Mouse (Mus musculus): ENCODE data around the gene Olfr716. TPM values are rescaled to one million over a fixed set of nuclear protein-coding genes. Genes with fewer than 3 reads are reported as not detected.

Gene Olfr716
- not detected for polyA plus RNA-seq (2017; shearing (Covaris generic))

DNA sequence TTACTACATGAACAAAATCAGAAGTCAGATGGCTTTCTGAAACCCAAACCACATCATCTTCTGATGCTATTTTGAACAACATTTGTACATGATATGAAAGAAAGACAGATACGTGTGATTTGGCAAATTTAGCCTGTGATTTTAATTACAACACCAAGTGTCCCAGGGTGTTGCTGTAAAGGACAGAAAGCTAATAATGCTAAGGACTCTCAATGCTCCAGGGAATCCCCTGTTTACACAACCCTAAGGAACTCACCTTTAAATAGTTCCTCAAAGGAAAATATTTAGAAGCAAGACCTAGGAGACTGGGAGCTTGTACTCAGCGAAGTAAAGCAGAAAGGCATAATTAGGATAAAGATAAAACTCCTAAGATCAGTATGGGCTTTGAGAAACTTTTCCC is at the start of gene Olfr716:
TSS of gene Olfr716 (plus strand) at position 301 of the 400 bp plus-strand sequence.

DNA sequence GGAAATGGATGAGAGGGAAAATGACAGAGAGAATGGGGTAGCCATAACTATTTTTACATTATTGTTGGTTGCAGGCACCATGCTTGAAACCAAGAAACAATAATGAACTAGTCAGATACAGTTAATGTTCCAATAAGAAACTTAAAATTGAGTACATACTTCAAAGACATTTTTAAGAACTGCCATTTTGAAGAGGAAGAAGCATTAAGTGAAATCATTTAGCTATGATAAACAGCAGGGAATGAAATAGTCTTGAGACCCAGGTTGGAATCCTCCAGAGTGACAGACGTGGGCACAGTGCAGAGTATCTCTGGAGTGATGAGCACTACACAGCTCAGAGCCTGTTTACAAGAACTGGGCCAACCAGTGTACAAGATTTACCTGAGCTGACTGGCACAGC is 45.2 kb upstream of the Olfr716 start, which contains the start of gene Olfr17:
TSS of gene Olfr17 (plus strand) at position 301 of the 400 bp plus-strand sequence.

DNA sequence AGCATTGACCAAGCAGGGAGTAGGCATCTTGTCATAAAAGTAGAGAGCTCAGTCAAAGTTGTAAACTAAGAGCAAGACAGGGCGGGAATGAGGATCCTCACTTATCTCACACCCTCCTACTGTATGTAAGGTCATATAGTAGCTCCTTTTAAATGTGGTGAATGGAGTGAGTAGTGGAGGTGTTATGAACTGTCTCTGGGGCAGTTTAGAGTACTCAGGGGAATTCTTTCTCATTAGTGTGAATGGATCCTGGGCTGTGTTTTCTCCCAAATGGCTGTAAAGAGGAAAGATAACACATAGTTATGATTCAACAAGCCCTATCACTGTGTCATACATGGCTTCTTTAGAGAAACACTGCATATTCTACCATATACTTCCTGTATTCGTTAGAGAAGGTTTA is 27.9 kb upstream of the Olfr716 start, which contains the start of gene Olfr715b:
TSS of gene Olfr715b (minus strand) at position 101 of the 400 bp plus-strand sequence.

DNA sequence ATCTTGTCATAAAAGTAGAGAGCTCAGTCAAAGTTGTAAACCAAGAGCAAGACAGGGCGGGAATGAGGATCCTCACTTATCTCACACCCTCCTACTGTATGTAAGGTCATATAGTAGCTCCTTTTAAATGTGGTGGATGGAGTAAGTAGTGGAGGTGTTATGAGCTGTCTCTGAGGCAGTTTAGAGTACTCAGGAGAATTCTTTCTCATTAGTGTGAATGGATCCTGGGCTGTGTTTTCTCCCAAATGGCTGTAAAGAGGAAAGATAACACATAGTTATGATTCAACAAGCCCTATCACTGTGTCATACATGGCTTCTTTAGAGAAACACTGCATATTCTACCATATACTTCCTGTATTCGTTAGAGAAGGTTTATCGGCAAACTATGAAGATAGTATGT is 7.1 kb upstream of the Olfr716 start, which contains the start of gene Olfr715:
TSS of gene Olfr715 (minus strand) at position 101 of the 400 bp plus-strand sequence.

DNA sequence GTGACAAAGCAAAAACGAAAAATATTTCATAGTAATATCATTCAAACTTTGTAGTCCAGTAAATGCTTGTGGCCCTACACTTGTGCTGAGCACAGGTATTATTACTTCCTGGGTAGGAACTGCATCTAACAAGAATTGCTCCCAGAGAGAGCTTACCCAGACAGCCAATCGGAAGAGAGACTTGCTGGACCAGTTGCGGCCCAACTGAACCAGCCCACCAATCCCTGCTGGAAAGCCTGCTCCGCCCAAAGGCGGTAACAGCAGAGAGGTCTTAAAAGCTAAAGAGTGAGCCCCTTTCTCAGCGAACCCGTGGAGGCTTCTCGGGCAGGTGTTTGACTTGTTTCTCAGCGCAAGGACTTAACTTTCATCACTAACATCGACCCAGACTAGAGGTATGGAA is 28.6 kb downstream of the Olfr716 start, which contains the start of gene Nlrp14:
TSS of gene Nlrp14 (plus strand) at position 301 of the 400 bp plus-strand sequence.

Other genes with a start within 250 kb of the Olfr716 start
- gene Olfr707, start 237.1 kb upstream of the Olfr716 start, polyA plus RNA-seq (2017; shearing (Covaris generic)), result not detected
- not detected for gene Olfr1532-ps1, start 230.3 kb upstream of the Olfr716 start, polyA plus RNA-seq (2017; shearing (Covaris generic))
- gene Olfr709-ps1, start 206.1 kb upstream of the Olfr716 start, polyA plus RNA-seq (2017; shearing (Covaris generic)), result not detected
- gene Olfr710, start 190.0 kb upstream of the Olfr716 start, polyA plus RNA-seq (2017; shearing (Covaris generic)), result not detected
- gene Olfr6, start 174.4 kb upstream of the Olfr716 start, polyA plus RNA-seq (2017; shearing (Covaris generic)), result not detected
- not detected for gene Olfr711, start 162.9 kb upstream of the Olfr716 start, polyA plus RNA-seq (2017; shearing (Covaris generic))
- not detected for gene Olfr2, start 132.3 kb upstream of the Olfr716 start, polyA plus RNA-seq (2017; shearing (Covaris generic))
- not detected for gene Olfr713, start 107.2 kb upstream of the Olfr716 start, polyA plus RNA-seq (2017; shearing (Covaris generic))
- not detected for gene Olfr714, start 67.3 kb upstream of the Olfr716 start, polyA plus RNA-seq (2017; shearing (Covaris generic))
- not detected for gene Olfr17, start 45.1 kb upstream of the Olfr716 start, polyA plus RNA-seq (2017; shearing (Covaris generic))
- not detected for gene Olfr715b, start 28.0 kb upstream of the Olfr716 start, polyA plus RNA-seq (2017; shearing (Covaris generic))
- gene Olfr715, start 7.2 kb upstream of the Olfr716 start, polyA plus RNA-seq (2017; shearing (Covaris generic)), result not detected
- gene Nlrp14, start 28.7 kb downstream of the Olfr716 start, polyA plus RNA-seq (2017; shearing (Covaris generic)), result not detected
- gene Rbmxl2, start 71.1 kb downstream of the Olfr716 start, polyA plus RNA-seq (2017; shearing (Covaris generic)), result not detected
- gene Syt9, start 232.4 kb downstream of the Olfr716 start, polyA plus RNA-seq (2017; shearing (Covaris generic)), result not detected